Mouse (Mus musculus) C2C12 (cell line): ENCODE data around the gene Rcc2. TPM values are rescaled to one million over a fixed set of nuclear protein-coding genes. Genes with fewer than 3 reads are reported as not detected.
A peak's percentile ranks its signal among the peaks of the same experiment; 100 is the strongest.

Experiments
- H3K27me3 ChIP-seq: one replicate; pipeline ENCODE4 v1.6.1; 2011; ENCODE audit not compliant: control insufficient read depth, insufficient read depth, insufficient read length
- H3K36me3 ChIP-seq: one replicate; pipeline ENCODE4 v1.6.1; 2011; ENCODE audit not compliant: control insufficient read depth, insufficient read depth
- H3K4me3 ChIP-seq: one replicate; pipeline ENCODE4 v1.5.1; 2011; ENCODE audit warnings: mild to moderate bottlenecking, control low read depth; ENCODE audit not compliant: poor library complexity, insufficient read depth, severe bottlenecking
- H3K79me2 ChIP-seq: one replicate; pipeline ENCODE4 v1.6.1; 2011; ENCODE audit not compliant: control insufficient read depth, insufficient read depth
- H3K79me3 ChIP-seq: one replicate; pipeline ENCODE4 v1.6.1; 2011; ENCODE audit warnings: low read depth, control low read depth
- H3ac ChIP-seq: one replicate; pipeline ENCODE3; 2011; ENCODE audit warnings: low read depth; ENCODE audit not compliant: control insufficient read depth, insufficient read length
- CEBPB ChIP-seq: IDR thresholded peaks from one replicate; pipeline ENCODE4 v1.6.1; 2011; ENCODE audit warnings: low read depth, mild to moderate bottlenecking, control low read depth, moderate library complexity
- CTCF ChIP-seq: IDR thresholded peaks from one replicate; pipeline ENCODE4 v1.5.1; 2011; ENCODE audit not compliant: control insufficient read depth, insufficient read depth, insufficient read length
- FOSL1 ChIP-seq: IDR thresholded peaks from one replicate; pipeline ENCODE4 v1.8.0; 2011; ENCODE audit warnings: mild to moderate bottlenecking, low read length; ENCODE audit not compliant: poor library complexity, insufficient read depth, severe bottlenecking
- MAX ChIP-seq: IDR thresholded peaks from one replicate; pipeline ENCODE4 v1.6.1; 2011; ENCODE audit warnings: mild to moderate bottlenecking, control low read depth
- MYOD1 ChIP-seq: IDR thresholded peaks from one replicate; pipeline ENCODE4 v1.6.1; 2011; ENCODE audit warnings: low read depth; ENCODE audit not compliant: control insufficient read depth, insufficient read length
- MYOG ChIP-seq: IDR thresholded peaks from one replicate; pipeline ENCODE4 v1.6.1; 2011; ENCODE audit not compliant: control insufficient read depth, insufficient read length; ENCODE audit errors: extremely low read depth
- USF1 ChIP-seq: IDR thresholded peaks from one replicate; pipeline ENCODE4 v1.6.1; 2011; ENCODE audit warnings: low read depth, mild to moderate bottlenecking, control low read depth, moderate library complexity
- microRNA-seq: library from miRNA; unstranded; fragments of <30 nt; microRNA quantifications from one replicate; pipeline ENCODE4, GENCODE M21; 2019; ENCODE audit warnings: borderline microRNAs expressed
- polyA plus RNA-seq: library from polyadenylated mRNA; unstranded; fragments of >200 nt; fragmentation: generic; extraction: Trizol; gene quantifications from one replicate; pipeline ENCODE4 v1.2.1, GENCODE M21; 2012; ENCODE audit warnings: missing spikeins

Rcc2 gene
- polyA plus RNA-seq, 1 experiment: 213 TPM

DNA sequence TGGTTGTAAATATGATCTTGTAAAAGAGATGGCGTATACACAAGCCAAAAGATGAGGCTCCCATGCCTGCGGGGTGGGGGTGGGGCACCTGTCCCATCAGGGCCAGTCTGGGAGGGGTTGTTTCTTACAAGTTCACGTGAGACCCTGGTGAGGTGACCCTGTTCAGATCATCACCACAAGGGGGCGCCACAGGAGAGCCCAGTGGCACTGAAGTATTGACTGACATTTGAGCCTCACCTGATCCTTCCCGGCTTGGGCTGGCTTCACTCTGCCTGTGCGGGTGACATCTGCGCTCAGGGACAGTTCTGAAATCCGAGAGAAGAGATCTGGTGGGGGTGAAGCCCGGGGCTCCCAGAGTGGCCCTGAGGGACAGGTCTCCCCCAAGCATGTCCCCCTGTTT, 62.8 kb downstream of the Rcc2 start:
- no peak overlapping the region for H3K4me3 ChIP-seq
- no peaks in the 10 kb centered on the region for H3K36me3 ChIP-seq
- TF ChIP-seq FOSL1: no peak
- peak; percentile 61 for TF ChIP-seq CTCF
- TF ChIP-seq MYOD1: no peak
- H3K27me3 ChIP-seq: peaks cover 4% of the 10 kb centered on the region
- H3K79me3 ChIP-seq: no peaks in the 10 kb centered on the region
- no peak overlapping the region for H3ac ChIP-seq
- H3K79me2 ChIP-seq: no peaks in the 10 kb centered on the region

DNA sequence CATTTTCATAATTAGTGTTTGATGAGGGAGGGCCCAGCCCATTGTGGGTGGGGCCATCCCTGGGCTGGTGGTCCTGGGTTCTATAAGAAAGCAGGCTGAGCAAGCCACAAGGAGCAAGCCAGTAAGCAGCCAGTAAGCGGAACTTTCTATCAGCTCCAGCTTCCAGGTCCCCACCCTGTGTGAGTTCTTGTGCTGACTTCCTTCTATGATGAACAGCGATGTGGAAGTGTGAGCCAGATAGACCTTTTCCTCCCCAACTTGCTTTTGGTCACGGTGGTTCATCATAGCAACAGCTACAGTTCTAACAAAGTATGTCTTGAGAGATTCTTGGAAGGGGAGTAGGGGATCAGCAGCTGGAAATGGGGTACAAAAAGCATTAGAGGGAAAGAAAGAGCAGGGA, 65.6 kb downstream of the Rcc2 start:
- H3K4me3 ChIP-seq: no peak overlapping the region
- no peak overlapping the region for H3ac ChIP-seq
- no peak for TF ChIP-seq MAX
- no peak for TF ChIP-seq USF1
- no peak for TF ChIP-seq FOSL1
- TF ChIP-seq CTCF: no peak
- no peak for TF ChIP-seq MYOG
- TF ChIP-seq MYOD1: no peak
- TF ChIP-seq CEBPB: no peak
- H3K27me3 ChIP-seq: peaks cover 4% of the 10 kb centered on the region
- no peaks in the 10 kb centered on the region for H3K79me3 ChIP-seq
- H3K79me2 ChIP-seq: no peaks in the 10 kb centered on the region
- H3K36me3 ChIP-seq: no peaks in the 10 kb centered on the region

DNA sequence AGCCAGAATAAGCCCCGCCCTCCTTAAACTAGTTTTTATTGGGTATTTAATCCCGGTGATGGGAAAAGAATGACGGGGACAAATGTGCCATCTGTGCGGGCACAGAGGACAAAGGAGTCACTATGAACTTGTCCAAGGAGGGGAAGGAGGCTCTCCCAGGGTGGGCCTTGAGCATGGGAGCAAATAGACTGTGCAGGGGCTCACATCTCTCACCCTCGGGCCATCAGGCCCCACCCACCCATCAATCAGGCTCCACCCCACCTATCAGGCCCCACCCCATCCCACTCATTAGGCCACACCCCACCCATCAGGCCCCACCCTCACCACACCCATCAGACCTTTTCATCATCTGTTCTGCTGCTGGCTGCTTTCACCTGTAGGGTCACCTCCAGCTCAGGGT, 68.6 kb downstream of the Rcc2 start:
- H3K36me3 ChIP-seq: no peaks in the 10 kb centered on the region

DNA sequence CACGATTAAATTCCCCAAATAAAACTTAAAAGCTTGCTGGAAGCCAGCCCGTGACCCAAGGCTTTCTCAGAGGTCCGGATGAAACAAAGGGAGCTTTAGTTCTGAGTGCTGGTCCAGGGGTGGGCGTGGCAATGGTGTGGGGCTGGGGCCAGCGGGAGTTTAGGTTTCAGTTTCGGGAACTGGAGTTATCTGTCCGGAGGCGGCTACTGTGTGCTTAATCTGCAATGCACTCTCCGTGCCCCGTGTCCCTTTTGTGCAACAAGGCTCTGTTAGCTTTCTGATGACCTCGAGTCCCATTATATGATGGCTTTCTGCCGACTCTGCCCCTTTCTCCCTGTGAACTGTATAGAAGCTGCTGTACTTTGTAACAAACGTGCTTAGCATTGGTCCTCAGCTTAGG, 70.1 kb downstream of the Rcc2 start:
- Histone ChIP-seq H3ac (peak overlapping the region; percentile 66), H3K36me3 (no peaks in the 10 kb centered on the region), H3K27me3 (peaks cover 4% of the 10 kb centered on the region), H3K4me3 (peak overlapping the region; percentile 34), H3K79me3 (no peaks in the 10 kb centered on the region), H3K79me2 (no peaks in the 10 kb centered on the region)
- TF ChIP-seq MYOG (no peak), CEBPB (no peak), CTCF (no peak), MYOD1 (no peak), USF1 (no peak), FOSL1 (no peak), MAX (no peak)

More for the DNA sequence above, 68.6 kb downstream of the Rcc2 start:
- no peak overlapping the region for H3K4me3 ChIP-seq
- peaks cover 4% of the 10 kb centered on the region for H3K27me3 ChIP-seq
- no peaks in the 10 kb centered on the region for H3K79me3 ChIP-seq
- H3ac ChIP-seq: no peak overlapping the region
- TF ChIP-seq FOSL1 (no peak), MYOD1 (no peak), CEBPB (no peak), CTCF (no peak), MAX (no peak)
- H3K79me2 ChIP-seq: no peaks in the 10 kb centered on the region

DNA sequence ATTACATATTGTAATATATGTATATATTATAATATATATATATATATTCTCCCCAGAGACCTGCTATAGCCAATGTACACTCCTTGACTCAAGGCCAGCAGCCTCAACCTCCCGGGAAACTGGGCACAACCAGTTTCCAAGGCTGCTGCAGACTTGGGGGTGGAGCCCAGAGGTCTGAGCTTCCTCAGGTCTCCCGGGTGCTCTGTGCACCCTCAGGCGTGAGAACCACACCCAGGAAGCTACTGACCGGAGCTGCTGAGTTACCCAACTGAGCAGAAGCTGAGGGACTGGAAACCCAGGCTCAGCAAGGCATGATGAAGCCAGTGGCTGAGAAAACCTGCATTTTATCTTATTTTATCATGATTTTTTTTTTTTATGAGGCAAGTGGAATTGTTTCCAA, 70.8 kb downstream of the Rcc2 start:
- no peak overlapping the region for H3K4me3 ChIP-seq
- no peak overlapping the region for H3ac ChIP-seq
- H3K36me3 ChIP-seq: no peaks in the 10 kb centered on the region
- TF ChIP-seq MAX (no peak), CEBPB (no peak), CTCF (no peak), MYOG (no peak), FOSL1 (no peak), MYOD1 (no peak), USF1 (no peak)
- H3K79me2 ChIP-seq: no peaks in the 10 kb centered on the region
- H3K27me3 ChIP-seq: peaks cover 4% of the 10 kb centered on the region
- H3K79me3 ChIP-seq: no peaks in the 10 kb centered on the region

Small RNAs within 50 kb of the gene (microRNA-seq; reads per million reads assigned to microRNA genes)
- gene Gm23045: not detected
- gene Gm25951: not detected

Other genes starting within 250 kb of the Rcc2 start
- gene Arhgef10l, start 34.5 kb upstream of the Rcc2 start, polyA plus RNA-seq: 27.8 TPM
- not detected for gene Padi6, start 42.1 kb downstream of the Rcc2 start, polyA plus RNA-seq
- gene Padi4, start 73.7 kb downstream of the Rcc2 start, polyA plus RNA-seq: 0.02 TPM
- 1.1 TPM for gene Padi3, start 110.1 kb downstream of the Rcc2 start, polyA plus RNA-seq
- gene Padi1, start 145.2 kb downstream of the Rcc2 start, polyA plus RNA-seq: 0.01 TPM
- 2.1 TPM for gene Padi2, start 205.8 kb downstream of the Rcc2 start, polyA plus RNA-seq